Mouse (Mus musculus) hindbrain, embryonic 13.5 days (tissue): Measurements from ENCODE around the gene Tnfrsf25. TPM values are rescaled to one million over a fixed set of nuclear protein-coding genes. Genes with fewer than 3 reads are reported as not detected.

Source experiments
- ATAC-seq: fragments of 200-750 bp; cut with Nextera tagmentation; 2 replicates; pipeline ENCODE4 v1.8.0; 2017; ENCODE audit warnings: moderate TSS enrichment; ENCODE audit not compliant: low FRiP score
- H3K27ac ChIP-seq: fragments of 300-500 bp; sonication (generic); 2 replicates; pipeline ENCODE4 v1.5.1; 2015; ENCODE audit warnings: inconsistent platforms, mild to moderate bottlenecking, moderate library complexity
- H3K27me3 ChIP-seq: fragments of 300-500 bp; sonication (generic); 2 replicates; pipeline ENCODE4 v1.6.1; 2015; ENCODE audit warnings: mild to moderate bottlenecking, inconsistent platforms
- H3K36me3 ChIP-seq: fragments of 300-500 bp; sonication (generic); 2 replicates; pipeline ENCODE4 v1.6.1; 2015; ENCODE audit warnings: mild to moderate bottlenecking, inconsistent platforms
- H3K4me1 ChIP-seq: fragments of 300-500 bp; sonication (generic); replicated peaks from 2 replicates; pipeline ENCODE4 v1.6.1; 2015; ENCODE audit warnings: inconsistent platforms
- H3K4me2 ChIP-seq: fragments of 300-500 bp; sonication (generic); 2 replicates; pipeline ENCODE4 v1.6.1; 2015; ENCODE audit warnings: inconsistent platforms, mild to moderate bottlenecking, moderate library complexity
- H3K4me3 ChIP-seq: fragments of 300-500 bp; sonication (generic); 2 replicates; pipeline ENCODE4 v1.5.1; 2015; ENCODE audit warnings: mild to moderate bottlenecking, inconsistent platforms
- H3K9ac ChIP-seq: fragments of 300-500 bp; sonication (generic); 2 replicates; pipeline ENCODE4 v1.6.1; 2015; ENCODE audit warnings: mild to moderate bottlenecking, inconsistent platforms
- H3K9me3 ChIP-seq: fragments of 300-500 bp; sonication (generic); 2 replicates; pipeline ENCODE4 v1.6.1; 2016; ENCODE audit warnings: inconsistent platforms
- WGBS: fragments of 180-500 bp; shearing (Covaris S2); methylation state at CpG from one replicate; pipeline ENCODE4 v1.1.7; 2015; 5-methylcytosine and 5-hydroxymethylcytosine counted together
- polyA plus RNA-seq: library from polyadenylated mRNA; unstranded; fragments of >200 nt; fragmentation: Nextera tagmentation; extraction: Ambion mirVana; gene quantifications from 2 replicates; pipeline ENCODE4 v1.2.1, GENCODE M21; 2015

Tnfrsf25 gene
- polyA plus RNA-seq: 1.00 and 1.3 TPM in 2 replicates

- H3K4me1 ChIP-seq: peaks cover 37% of the 10 kb centered on the region
- ATAC-seq: no peak
- WGBS: 1% methylated on average over 30 of the region's 30 CpGs
- H3K4me2 ChIP-seq: peak within 1 kb of the TSS; percentile 26
- peak within 1 kb of the TSS; percentile 51; the same call in 1 of the 2 replicates for H3K9ac ChIP-seq
- H3K9me3 ChIP-seq: no peaks in the 10 kb centered on the region
- H3K27me3 ChIP-seq: peaks cover 87% of the 10 kb centered on the region
- H3K27ac ChIP-seq: no peak within 1 kb of the TSS
- peaks cover 26% of the 10 kb centered on the region for H3K36me3 ChIP-seq
- H3K4me3 ChIP-seq: peak within 1 kb of the TSS; percentile 3; the same call in 1 of the 2 replicates
Observed at GRCm38 (mm10) chr4:152115921-152116612, at the start of gene Tnfrsf25. Tnfrsf25 (plus strand) TSS chr4:152115934.

- Histone ChIP-seq H3K27ac (no peak overlapping the region), H3K4me3 (no peak overlapping the region), H3K36me3 (peaks cover 7% of the 10 kb centered on the region; the same call in 1 of the 2 replicates), H3K4me1 (peaks cover 11% of the 10 kb centered on the region), H3K27me3 (no peaks in the 10 kb centered on the region), H3K4me2 (no peak overlapping the region), H3K9ac (no peak overlapping the region), H3K9me3 (no peaks in the 10 kb centered on the region)
- peak; percentile 46; the same call in 1 of the 2 replicates for ATAC-seq
Observed at GRCm38 (mm10) chr4:152067280-152067679, 48.5 kb upstream of the Tnfrsf25 start.

DNA sequence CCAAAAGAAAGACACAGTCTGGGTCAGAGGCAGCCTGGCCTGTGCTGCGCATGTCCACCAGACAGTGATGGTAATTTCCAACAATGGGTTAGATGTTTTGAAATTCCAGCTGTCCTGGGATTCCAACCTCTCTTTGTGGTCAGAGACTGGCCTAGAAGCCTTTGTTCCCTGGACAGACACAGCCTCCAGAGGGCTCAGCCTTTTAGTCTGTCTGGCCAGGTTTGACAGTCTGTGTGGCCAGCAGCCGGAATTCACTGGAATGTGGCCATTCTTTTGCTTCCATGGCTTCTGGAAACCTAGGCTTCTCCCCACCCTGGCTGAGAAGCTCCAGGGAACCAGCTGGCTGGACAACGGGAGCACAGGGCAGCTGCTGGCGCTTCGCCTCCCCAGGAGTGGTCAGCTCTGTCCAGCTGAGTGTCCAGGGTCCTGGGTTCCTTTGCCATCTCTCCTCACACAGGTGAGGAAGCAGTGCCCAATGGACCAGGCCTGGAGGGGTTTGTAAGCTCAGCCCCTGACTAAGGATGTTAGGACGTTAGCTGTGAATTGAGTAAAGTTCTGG, 47.5 kb upstream of the Tnfrsf25 start:
- ATAC-seq: no peak
- peaks cover 18% of the 10 kb centered on the region for H3K4me1 ChIP-seq
- no peaks in the 10 kb centered on the region for H3K27me3 ChIP-seq
- no peak overlapping the region for H3K9ac ChIP-seq
- H3K9me3 ChIP-seq: no peaks in the 10 kb centered on the region
- 65% methylated on average over 6 of the region's 6 CpGs for WGBS
- no peak overlapping the region for H3K4me3 ChIP-seq
- H3K36me3 ChIP-seq: peaks cover 4% of the 10 kb centered on the region; the same call in 1 of the 2 replicates
- no peak overlapping the region for H3K27ac ChIP-seq
- no peak overlapping the region for H3K4me2 ChIP-seq

DNA sequence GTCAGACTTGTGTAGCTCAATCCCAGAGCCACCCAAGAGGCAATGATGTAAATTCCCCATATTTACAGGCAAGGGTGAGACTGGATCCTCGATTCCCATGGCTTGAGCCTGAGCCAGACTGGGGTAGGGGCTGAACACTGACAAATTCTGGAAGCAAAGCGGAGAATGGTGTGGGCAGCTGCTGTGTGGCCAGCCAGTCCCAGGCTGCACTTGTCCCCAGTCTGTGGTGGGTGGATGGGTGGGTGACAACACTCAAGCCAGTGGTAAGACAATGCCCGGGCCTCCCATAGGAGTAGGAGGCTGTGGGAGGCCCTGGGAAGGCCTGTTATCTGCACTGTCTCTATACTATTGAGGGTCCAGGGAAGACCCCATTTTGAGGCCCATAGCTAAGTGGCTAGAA, 46.5 kb upstream of the Tnfrsf25 start:
- H3K4me2 ChIP-seq: no peak overlapping the region
- 87% methylated on average over 3 of the region's 3 CpGs for WGBS
- H3K9ac ChIP-seq: no peak overlapping the region
- H3K4me1 ChIP-seq: peaks cover 23% of the 10 kb centered on the region
- ATAC-seq: no peak
- no peaks in the 10 kb centered on the region for H3K9me3 ChIP-seq
- H3K36me3 ChIP-seq: peaks cover 3% of the 10 kb centered on the region; the same call in 1 of the 2 replicates
- no peak overlapping the region for H3K4me3 ChIP-seq
- no peak overlapping the region for H3K27ac ChIP-seq
- no peaks in the 10 kb centered on the region for H3K27me3 ChIP-seq

- WGBS: 80% methylated on average over 11 of the region's 11 CpGs
- Histone ChIP-seq H3K9ac (peak overlapping the region; percentile 19; the same call in 1 of the 2 replicates), H3K4me2 (no peak overlapping the region), H3K36me3 (no peaks in the 10 kb centered on the region), H3K27me3 (no peaks in the 10 kb centered on the region), H3K9me3 (no peaks in the 10 kb centered on the region), H3K27ac (no peak overlapping the region), H3K4me3 (no peak overlapping the region), H3K4me1 (peaks cover 23% of the 10 kb centered on the region)
- no peak for ATAC-seq
Observed at GRCm38 (mm10) chr4:152070494-152071396, 45.0 kb upstream of the Tnfrsf25 start.

DNA sequence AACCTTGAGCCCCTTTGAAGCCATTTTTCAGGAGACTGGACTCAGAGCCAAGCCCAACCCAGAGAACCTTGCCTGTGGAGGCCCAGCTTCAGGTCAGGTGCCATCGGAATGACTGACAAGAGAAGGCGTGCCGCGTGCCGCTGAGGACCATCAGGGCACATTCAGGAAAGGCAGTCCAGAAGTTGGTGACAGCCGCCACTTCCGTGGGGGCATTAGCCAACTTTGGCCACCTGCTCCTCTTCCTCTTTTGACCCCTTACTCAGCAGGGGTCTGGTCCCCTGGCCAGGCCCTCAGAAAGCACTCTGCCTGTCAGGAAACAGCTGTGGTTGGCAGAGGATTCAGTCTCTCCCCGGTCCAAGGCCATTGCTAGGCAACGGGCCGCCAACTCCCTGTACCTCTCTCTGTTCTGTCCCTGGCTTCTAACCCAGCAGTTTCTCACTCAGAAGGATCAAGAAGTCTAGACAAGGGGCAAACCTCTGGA, 43.6 kb upstream of the Tnfrsf25 start, which contains the start of gene Plekhg5:
Gene Plekhg5, plus strand, starts transcription at position 378 of the 481 bp plus-strand sequence.
- no peak for ATAC-seq
- Histone ChIP-seq H3K27ac (peak within 1 kb of the TSS; percentile 30; the same call in 1 of the 2 replicates), H3K9me3 (no peaks in the 10 kb centered on the region), H3K4me1 (peaks cover 30% of the 10 kb centered on the region), H3K4me3 (no peak within 1 kb of the TSS), H3K36me3 (no peaks in the 10 kb centered on the region), H3K4me2 (no peak within 1 kb of the TSS), H3K9ac (no peak within 1 kb of the TSS), H3K27me3 (0 out of 2 replicates have a peak, but pooled peaks cover under 1% of the 10 kb centered on the region)
- 49% methylated on average over 10 of the region's 10 CpGs for WGBS

DNA sequence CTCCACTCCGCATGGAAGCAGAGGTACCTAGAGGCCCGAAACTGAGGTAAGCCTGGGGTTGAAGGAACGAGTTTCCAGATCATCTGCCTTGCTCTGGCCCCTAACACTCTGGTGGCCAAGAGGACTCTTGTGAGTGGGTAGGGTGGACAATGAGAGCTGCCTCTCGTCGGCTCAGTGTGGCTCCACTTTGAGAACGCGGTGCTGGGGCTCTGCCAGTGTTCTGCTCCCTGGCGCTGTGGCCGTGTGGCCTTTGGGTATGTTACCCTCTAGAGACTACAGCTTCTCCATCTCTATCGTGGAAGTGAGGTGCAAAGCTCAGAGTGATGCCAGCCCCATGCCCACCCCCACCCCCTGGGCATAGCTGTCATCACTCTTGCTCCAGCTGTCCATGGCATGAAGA, 43.1 kb upstream of the Tnfrsf25 start:
- Histone ChIP-seq H3K9ac (no peak overlapping the region), H3K4me2 (no peak overlapping the region), H3K4me1 (peaks cover 30% of the 10 kb centered on the region), H3K27ac (peak overlapping the region; percentile 30; the same call in 1 of the 2 replicates), H3K36me3 (no peaks in the 10 kb centered on the region), H3K9me3 (no peaks in the 10 kb centered on the region), H3K27me3 (0 out of 2 replicates have a peak, but pooled peaks cover 3% of the 10 kb centered on the region), H3K4me3 (no peak overlapping the region)
- WGBS: 62% methylated on average over 10 of the region's 10 CpGs
- ATAC-seq: no peak

DNA sequence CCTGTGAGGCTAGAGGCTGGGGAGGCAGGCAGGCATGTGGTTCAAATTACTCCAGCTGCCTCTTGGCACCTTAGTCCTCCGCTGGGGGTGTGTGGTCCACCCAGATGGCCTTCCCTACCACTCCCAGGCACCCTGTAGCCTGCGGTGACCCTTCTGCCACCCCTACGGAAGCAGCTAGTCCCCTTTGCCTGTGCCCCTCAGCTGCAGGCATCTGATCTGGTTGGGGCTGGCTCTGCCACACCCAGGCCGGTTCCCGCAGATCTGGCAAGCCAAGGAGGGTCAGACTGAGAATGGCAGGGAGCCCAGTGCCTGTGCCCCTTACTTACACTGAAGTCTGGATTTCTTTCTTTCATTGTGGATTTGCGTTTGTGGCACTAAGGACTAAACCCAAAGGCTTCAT, 42.0 kb upstream of the Tnfrsf25 start:
- H3K27me3 ChIP-seq: 0 out of 2 replicates have a peak, but pooled peaks cover 3% of the 10 kb centered on the region
- H3K4me3 ChIP-seq: no peak overlapping the region
- H3K9me3 ChIP-seq: no peaks in the 10 kb centered on the region
- H3K9ac ChIP-seq: no peak overlapping the region
- H3K4me1 ChIP-seq: peaks cover 30% of the 10 kb centered on the region
- no peak overlapping the region for H3K4me2 ChIP-seq
- no peak for ATAC-seq
- H3K36me3 ChIP-seq: no peaks in the 10 kb centered on the region
- 83% methylated on average over 6 of the region's 6 CpGs for WGBS
- no peak overlapping the region for H3K27ac ChIP-seq

- 88% methylated on average over 9 of the region's 9 CpGs for WGBS
- Histone ChIP-seq H3K9ac (no peak overlapping the region), H3K9me3 (no peaks in the 10 kb centered on the region), H3K36me3 (no peaks in the 10 kb centered on the region), H3K27ac (no peak overlapping the region), H3K4me2 (no peak overlapping the region), H3K4me1 (peaks cover 30% of the 10 kb centered on the region), H3K4me3 (no peak overlapping the region), H3K27me3 (0 out of 2 replicates have a peak, but pooled peaks cover 3% of the 10 kb centered on the region)
- no peak for ATAC-seq
Observed at GRCm38 (mm10) chr4:152074548-152074947, 41.2 kb upstream of the Tnfrsf25 start.

DNA sequence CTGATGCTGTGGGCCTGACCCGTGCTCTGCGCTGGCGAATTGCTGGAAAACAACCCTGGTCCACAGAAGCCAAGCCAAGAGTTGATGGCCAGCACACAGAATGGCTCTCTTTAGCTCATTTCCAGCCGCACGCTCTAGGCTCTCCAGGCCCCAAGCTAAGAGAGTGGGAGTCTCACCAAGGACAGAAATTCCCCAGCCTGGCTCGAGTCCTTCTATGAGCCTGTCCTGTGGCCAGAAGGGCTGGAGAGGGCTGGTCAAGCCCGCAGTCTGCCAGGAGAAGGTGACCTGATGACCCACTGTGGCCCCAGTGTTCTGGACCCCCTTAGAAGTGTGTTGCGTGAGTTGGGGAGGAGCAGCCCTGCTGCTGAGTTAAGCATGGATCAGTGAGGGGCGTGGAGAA, 38.5 kb upstream of the Tnfrsf25 start:
- Histone ChIP-seq H3K36me3 (no peaks in the 10 kb centered on the region), H3K9ac (no peak overlapping the region), H3K4me1 (peaks cover 23% of the 10 kb centered on the region), H3K4me3 (no peak overlapping the region), H3K27me3 (0 out of 2 replicates have a peak, but pooled peaks cover 3% of the 10 kb centered on the region), H3K27ac (no peak overlapping the region), H3K9me3 (no peaks in the 10 kb centered on the region), H3K4me2 (no peak overlapping the region)
- 91% methylated on average over 9 of the region's 9 CpGs for WGBS
- ATAC-seq: no peak

DNA sequence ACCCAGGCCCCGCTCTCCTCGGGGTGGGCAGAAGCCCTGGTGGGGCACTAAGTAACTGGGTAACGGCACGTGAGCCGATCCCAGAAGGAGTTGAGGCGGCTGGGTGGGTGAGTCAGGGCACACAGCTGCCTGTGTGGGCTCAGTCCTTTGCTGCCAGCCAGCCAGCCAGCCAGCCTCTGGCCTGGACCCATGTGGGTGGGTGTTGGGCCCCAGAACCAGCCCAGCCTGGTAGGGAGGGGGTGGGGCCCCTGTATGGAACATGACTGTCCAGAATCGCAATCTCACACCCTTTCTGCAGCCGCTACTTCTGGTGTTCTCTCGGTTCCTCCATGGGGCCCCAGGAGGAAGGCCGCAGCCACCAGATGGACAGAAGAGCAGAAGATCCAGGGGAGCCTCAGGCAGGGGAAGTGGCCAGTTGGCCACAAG, 37.6 kb upstream of the Tnfrsf25 start:
- no peak for ATAC-seq
- Histone ChIP-seq H3K4me1 (peaks cover 15% of the 10 kb centered on the region), H3K4me2 (no peak overlapping the region), H3K9ac (no peak overlapping the region), H3K36me3 (no peaks in the 10 kb centered on the region), H3K4me3 (no peak overlapping the region), H3K27ac (no peak overlapping the region), H3K9me3 (no peaks in the 10 kb centered on the region), H3K27me3 (0 out of 2 replicates have a peak, but pooled peaks cover 3% of the 10 kb centered on the region)
- WGBS: 93% methylated on average over 10 of the region's 10 CpGs

GRCm38 (mm10) chr4:152079261-152079660, 36.5 kb upstream of the Tnfrsf25 start:
- no peak overlapping the region for H3K27ac ChIP-seq
- no peaks in the 10 kb centered on the region for H3K9me3 ChIP-seq
- H3K4me3 ChIP-seq: no peak overlapping the region
- no peak for ATAC-seq
- peaks cover 10% of the 10 kb centered on the region; the same call in 1 of the 2 replicates for H3K4me1 ChIP-seq
- no peak overlapping the region for H3K4me2 ChIP-seq
- H3K27me3 ChIP-seq: 0 out of 2 replicates have a peak, but pooled peaks cover 3% of the 10 kb centered on the region
- H3K36me3 ChIP-seq: no peaks in the 10 kb centered on the region
- WGBS: 95% methylated on average over 3 of the region's 3 CpGs
- H3K9ac ChIP-seq: no peak overlapping the region
